17 mouse cellular contexts compared by ENCODE assay signal in the genomic region with DNA sequence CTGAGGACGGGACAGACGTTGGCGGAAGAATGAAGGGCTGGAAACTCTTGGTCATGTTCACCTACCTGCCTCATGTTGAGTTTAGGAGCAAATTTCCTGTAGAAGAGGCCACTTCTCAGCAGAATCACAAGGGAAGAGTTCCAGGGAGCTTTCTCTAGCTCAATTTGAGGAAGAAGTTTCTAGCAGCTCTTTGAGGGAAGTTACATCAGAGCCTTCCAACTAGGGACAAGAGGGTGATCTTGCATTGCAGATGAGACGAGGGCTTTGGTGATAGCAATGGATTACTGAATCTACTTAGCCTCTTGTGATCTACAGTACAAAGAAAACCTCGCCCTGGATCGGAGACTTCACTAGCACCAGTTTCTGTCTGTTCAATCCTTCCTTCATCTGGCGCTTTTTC.
DNase-seq lines count a peak whose midpoint lies in the region; ATAC-seq lines count a peak whose summit lies in the region.
"Had no signal": no experiment of that assay in that cellular context is flagged by ENCODE, and none has a peak within 500 bp of the region (broad histone marks: within the 10 kb centered on the region; RNA-seq: fewer than 3 reads in every experiment).

No protein-coding gene starts in this region.

- intact Hi-C loops in left cerebral cortex, postnatal 36 days (cut with DNase I) = no loop called here

- peak; percentile 75 for ATAC-seq in megakaryocyte, adult 5-6 weeks (ENCODE audit: poor library complexity, severe bottlenecking)
- ATAC-seq: forebrain, embryonic 13.5 days; forebrain, embryonic 15.5 days had no signal

- DNase-seq in heart, adult 11 months = peak; percentile 46
- DNase-seq in heart, adult 8-10 months (ENCODE audit: low spot score) = no peak
- no peak for DNase-seq in left cerebral cortex, postnatal 36 days (ENCODE audit: low spot score in 2 of 2)
- no peak for DNase-seq in kidney, adult 8-10 months
- DNase-seq: adrenal gland, adult 2 months; adrenal gland, postnatal 10 days; adrenal gland, postnatal 25 days; cerebellum, adult 11 months; cerebellum, adult 18-20 months; cerebellum, adult 8-10 months; cerebellum, adult 9-11 months; cerebellum, postnatal 14 days; cerebellum, postnatal 36 days; embryo, embryonic 11 days had no signal
